Mouse (Mus musculus): ENCODE measurements around the gene Pacsin2.

Pacsin2 gene

DNA sequence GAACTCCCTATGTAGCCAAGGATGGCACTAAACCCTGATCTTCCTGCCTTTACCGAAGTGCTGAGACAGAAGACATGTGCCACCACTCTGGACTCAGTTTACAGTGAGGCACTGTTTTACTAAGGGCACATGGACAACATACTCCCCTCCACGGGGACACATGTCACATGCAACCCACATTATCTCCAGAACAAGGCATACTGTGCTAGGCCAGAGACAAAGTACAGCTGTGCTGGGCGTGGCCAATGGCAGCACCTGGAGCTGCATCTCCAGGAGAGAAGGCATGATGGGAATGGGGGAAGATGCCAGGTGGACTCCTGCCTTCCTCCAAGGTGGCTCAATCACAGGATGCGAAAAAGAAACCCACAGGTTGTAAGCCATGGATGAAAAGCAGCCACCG lies 135.5 kb downstream of the Pacsin2 start:
- no peak for DNase-seq (ENCODE audit: low spot score)

All from adipocyte (in vitro differentiated cells).